20 mouse cellular contexts compared by ENCODE assay signal in genomic region chr9:40629441-40629840, GRCm38 (mm10). TPM values are rescaled to one million over a fixed set of nuclear protein-coding genes. Genes with fewer than 3 reads are reported as not detected.
DNase-seq lines count a peak whose midpoint lies in the region; TF ChIP-seq lines count a peak whose summit lies in the region.
"Had no signal": no experiment of that assay in that cellular context is flagged by ENCODE, and none has a peak within 500 bp of the region (broad histone marks: within the 10 kb centered on the region; RNA-seq: fewer than 3 reads in every experiment).

No protein-coding gene starts in this region.

- peak; percentile 34 to 51 for DNase-seq in kidney, adult 8-10 months
- DNase-seq in kidney, postnatal 4 days, result no peak
- no peak for DNase-seq in left cerebral cortex, adult 2 months (ENCODE audit: extremely low spot score in 1 of 2, low spot score in 2 of 2)
- no peak for DNase-seq in left cerebral cortex, postnatal 36 days (ENCODE audit: low spot score in 2 of 2)
- peak; percentile 29 for DNase-seq in brain, adult 2 months (ENCODE audit: low read depth, low spot score)
- DNase-seq in embryo, embryonic 9.5 days (ENCODE audit: extremely low spot score), result no peak
- DNase-seq: adrenal gland, postnatal 14 days; cerebellum, adult 18-20 months; cerebellum, postnatal 10 days; embryo, embryonic 11 days; gastrocnemius, postnatal 36 days; heart, adult 11 months; heart, postnatal 36 days had no signal

- no peak for TF ChIP-seq CTCF in left cerebral cortex, adult 2 months (IDR thresholded peaks at IDR 0.05)

- H3K4me3 ChIP-seq in left cerebral cortex, adult 2 months, result no peak overlapping the region
- H3K4me3 ChIP-seq: embryonic facial prominence, embryonic 12.5 days; forebrain, embryonic 15.5 days; heart, embryonic 13.5 days; hindbrain, embryonic 13.5 days had no signal

- H3K27ac ChIP-seq in left cerebral cortex, adult 2 months, result peak overlapping the region; percentile 56; the same call in 1 of the 2 replicates
- H3K27ac ChIP-seq: embryonic facial prominence, embryonic 12.5 days; forebrain, embryonic 15.5 days; heart, embryonic 13.5 days; hindbrain, embryonic 13.5 days; hindbrain, postnatal 0 days had no signal

- intact Hi-C loops in left cerebral cortex, adult 2 months (cut with DNase I), result no loop called here
- intact Hi-C loops in left cerebral cortex, postnatal 36 days (cut with DNase I), result loop anchor here (5.0 kb wide), 1 partner anchor 212 kb away; no protein-coding TSS in a partner anchor

RNA-seq across cellular contexts. Expression of gene Gm21915, which starts 41.0 kb away (rescaled TPM):
- not detected for total RNA-seq in left cerebral cortex, adult 2 months (2021)
- total RNA-seq in left cerebral cortex, postnatal 36 days (2021), result not detected
- total RNA-seq: adrenal gland, adult 18-20 months; adrenal gland, postnatal 14 days; gastrocnemius, adult 8-10 months; gastrocnemius, postnatal 36 days; heart, postnatal 36 days; hindbrain, postnatal 0 days had no signal

RNA-seq across cellular contexts. Expression of gene Clmp, which starts 56.3 kb away (rescaled TPM):
- 10 to 100 TPM; 27.3 to 31.1 TPM for total RNA-seq in left cerebral cortex, adult 2 months (2021)
- total RNA-seq in left cerebral cortex, postnatal 36 days (2021), result 10 to 100 TPM; 20.2 to 34.1 TPM

Comparison
In these comparisons a context has a peak if more than half of its experiments do, and no peak if none do; other contexts are left out.
1. DNase-seq: peak in kidney, adult 8-10 months (2 of 2) and brain, adult 2 months (single experiment); none in kidney, postnatal 4 days (0 of 2), left cerebral cortex, adult 2 months (0 of 2), left cerebral cortex, postnatal 36 days (0 of 2) and embryo, embryonic 9.5 days (single experiment).